Mouse (Mus musculus) bone marrow macrophage, adult 2 months (primary cell): ENCODE measurements around the gene Hoxc13. TPM values are rescaled to one million over a fixed set of nuclear protein-coding genes. Genes with fewer than 3 reads are reported as not detected.

Experiments
- H3K27ac ChIP-seq: 2 replicates; pipeline ENCODE4 v1.5.1; 2012; ENCODE audit warnings: low read depth, low read length; ENCODE audit not compliant: insufficient read depth
- H3K4me1 ChIP-seq: 2 replicates; pipeline ENCODE4 v1.6.1; 2012; ENCODE audit warnings: low read length; ENCODE audit not compliant: control insufficient read depth, insufficient read depth
- H3K4me3 ChIP-seq: 2 replicates; pipeline ENCODE4 v1.5.1; 2012; ENCODE audit warnings: mild to moderate bottlenecking, low read length, moderate library complexity; ENCODE audit not compliant: insufficient read depth
- CTCF ChIP-seq: IDR thresholded peaks from 2 replicates; pipeline ENCODE4 v1.5.1; 2012; ENCODE audit warnings: low read depth, mild to moderate bottlenecking, low read length, moderate library complexity
- POLR2A ChIP-seq: IDR thresholded peaks from 2 replicates; pipeline ENCODE4 v1.6.1; 2012; ENCODE audit warnings: mild to moderate bottlenecking, low read depth, low read length, borderline replicate concordance
- polyA plus RNA-seq: library from polyadenylated mRNA; stranded (reverse); fragments of >200 nt; gene quantifications from 2 replicates; pipeline ENCODE4 v1.2.4, GENCODE M21; 2012; ENCODE audit not compliant: missing spikeins, insufficient read depth, insufficient read length

Hoxc13 gene
- polyA plus RNA-seq, 1 experiment = not detected

GRCm38 (mm10) chr15:102963671-102964640 is 43.1 kb downstream of the Hoxc13 start:
- no peak overlapping the region for H3K27ac ChIP-seq

GRCm38 (mm10) chr15:102965003-102965891 is 44.3 kb downstream of the Hoxc13 start:
- Histone ChIP-seq H3K4me1 (peaks cover 6% of the 10 kb centered on the region; the same call in 1 of the 2 replicates), H3K4me3 (no peak overlapping the region), H3K27ac (no peak overlapping the region)
- TF ChIP-seq POLR2A (no peak), CTCF (no peak)

More at GRCm38 (mm10) chr15:102963671-102964640, 43.1 kb downstream of the Hoxc13 start:
- Histone ChIP-seq H3K4me3 (peak overlapping the region; percentile 18; the same call in 1 of the 2 replicates), H3K4me1 (peaks cover 6% of the 10 kb centered on the region; the same call in 1 of the 2 replicates)
- TF ChIP-seq CTCF (no peak), POLR2A (no peak)

GRCm38 (mm10) chr15:102965892-102966775 is 45.2 kb downstream of the Hoxc13 start:
- no peak for TF ChIP-seq CTCF
- TF ChIP-seq POLR2A = no peak

GRCm38 (mm10) chr15:102966776-102967311 is 45.9 kb downstream of the Hoxc13 start, which contains the start of gene Hoxc10:
Gene Hoxc10 (plus strand): TSS chr15:102966796.
- TF ChIP-seq POLR2A (no peak), CTCF (no peak)
- Histone ChIP-seq H3K27ac (no peak within 1 kb of the TSS), H3K4me3 (no peak within 1 kb of the TSS), H3K4me1 (peaks cover 6% of the 10 kb centered on the region; the same call in 1 of the 2 replicates)

More at GRCm38 (mm10) chr15:102965892-102966775, 45.2 kb downstream of the Hoxc13 start:
- no peak overlapping the region for H3K27ac ChIP-seq
- no peak overlapping the region for H3K4me3 ChIP-seq
- H3K4me1 ChIP-seq = peaks cover 6% of the 10 kb centered on the region; the same call in 1 of the 2 replicates

GRCm38 (mm10) chr15:102967312-102967510 is 46.3 kb downstream of the Hoxc13 start, which contains the start of gene Hoxc5:
Gene Hoxc5 (plus strand): TSS chr15:102967443.
- Histone ChIP-seq H3K4me1 (peaks cover 6% of the 10 kb centered on the region; the same call in 1 of the 2 replicates), H3K27ac (no peak within 1 kb of the TSS), H3K4me3 (no peak within 1 kb of the TSS)
- no peak for TF ChIP-seq CTCF
- no peak for TF ChIP-seq POLR2A

- no peak overlapping the region for H3K4me3 ChIP-seq
- H3K27ac ChIP-seq = no peak overlapping the region
- H3K4me1 ChIP-seq = peaks cover 6% of the 10 kb centered on the region; the same call in 1 of the 2 replicates
- TF ChIP-seq POLR2A (no peak), CTCF (no peak)
Observed at GRCm38 (mm10) chr15:102967511-102968397, 46.9 kb downstream of the Hoxc13 start.

- Histone ChIP-seq H3K4me1 (no peaks in the 10 kb centered on the region), H3K4me3 (no peak overlapping the region)
Observed at GRCm38 (mm10) chr15:102969296-102969695, 48.4 kb downstream of the Hoxc13 start.

GRCm38 (mm10) chr15:102970740-102971139 is 49.8 kb downstream of the Hoxc13 start:
- no peaks in the 10 kb centered on the region for H3K4me1 ChIP-seq
- no peak overlapping the region for H3K4me3 ChIP-seq
- H3K27ac ChIP-seq = no peak overlapping the region
- no peak for TF ChIP-seq POLR2A
- TF ChIP-seq CTCF = no peak

More at GRCm38 (mm10) chr15:102969296-102969695, 48.4 kb downstream of the Hoxc13 start:
- TF ChIP-seq CTCF (no peak), POLR2A (no peak)
- H3K27ac ChIP-seq = no peak overlapping the region
